Mouse (Mus musculus) embryonic facial prominence, embryonic 10.5 days (tissue): ENCODE measurements at regions not wholly inside any gene's neighbourhood (a gene's known extent, or its start where the extent isn't known, plus 50 kb on each side); places are given as distances from the start of the nearest gene placed in this dataset.

ENCODE experiments used
- DNase-seq: peaks from one replicate; pipeline ENCODE4 v3.0.0-alpha.2; 2017; ENCODE audit warnings: low spot score
- H3K27ac ChIP-seq: fragments of 300-500 bp; sonication (generic); replicated peaks from 2 replicates; pipeline ENCODE4 v1.5.1; 2016; ENCODE audit warnings: mild to moderate bottlenecking
- H3K27me3 ChIP-seq: fragments of 300-500 bp; sonication (generic); replicated peaks from 2 replicates; pipeline ENCODE4 v1.6.1; 2016; ENCODE audit warnings: low read depth, mild to moderate bottlenecking; ENCODE audit not compliant: poor library complexity, severe bottlenecking
- H3K36me3 ChIP-seq: fragments of 300-500 bp; sonication (generic); replicated peaks from 2 replicates; pipeline ENCODE4 v1.6.1; 2016; ENCODE audit warnings: mild to moderate bottlenecking, moderate library complexity
- H3K4me1 ChIP-seq: fragments of 300-500 bp; sonication (generic); 2 replicates; pipeline ENCODE4 v1.6.1; 2016
- H3K4me3 ChIP-seq: fragments of 300-500 bp; sonication (generic); 2 replicates; pipeline ENCODE4 v1.5.1; 2016; ENCODE audit warnings: mild to moderate bottlenecking, moderate library complexity
- H3K9me3 ChIP-seq: fragments of 300-500 bp; sonication (generic); 2 replicates; pipeline ENCODE4 v1.6.1; 2016; ENCODE audit warnings: mild to moderate bottlenecking
- WGBS: fragments of 180-500 bp; shearing (Covaris S2); methylation state at CpG from one replicate; pipeline ENCODE4 v1.1.7; 2016; 5-methylcytosine and 5-hydroxymethylcytosine counted together

DNA sequence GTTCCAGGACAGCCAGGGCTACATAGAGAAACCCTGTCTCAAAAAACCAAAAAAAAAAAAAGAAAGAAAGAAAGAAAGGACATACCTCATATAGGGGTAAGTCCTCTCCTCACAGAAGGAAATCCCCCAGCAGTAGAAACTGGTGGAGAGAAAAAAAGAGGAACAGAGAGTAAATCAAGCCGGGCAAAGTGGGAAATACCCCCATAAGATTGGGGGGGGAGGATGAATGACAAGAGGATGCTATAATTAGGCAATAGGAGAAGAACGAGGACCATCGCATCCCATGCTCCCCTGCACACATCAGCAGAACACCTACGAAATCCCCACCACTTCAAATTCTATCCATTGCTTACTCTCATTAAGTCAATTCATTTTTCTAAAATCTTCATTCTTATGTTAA lies 211.1 kb upstream of the Jarid2 start:
- H3K36me3 ChIP-seq = no peaks in the 10 kb centered on the region
- peaks cover 24% of the 10 kb centered on the region for H3K4me1 ChIP-seq
- peaks cover 19% of the 10 kb centered on the region; the same call in 1 of the 2 replicates for H3K27me3 ChIP-seq
- 91% methylated on average over 4 of the region's 4 CpGs for WGBS
- no peak overlapping the region for H3K4me3 ChIP-seq
- H3K27ac ChIP-seq = no peak overlapping the region
- no peaks in the 10 kb centered on the region for H3K9me3 ChIP-seq
- no peak for DNase-seq

DNA sequence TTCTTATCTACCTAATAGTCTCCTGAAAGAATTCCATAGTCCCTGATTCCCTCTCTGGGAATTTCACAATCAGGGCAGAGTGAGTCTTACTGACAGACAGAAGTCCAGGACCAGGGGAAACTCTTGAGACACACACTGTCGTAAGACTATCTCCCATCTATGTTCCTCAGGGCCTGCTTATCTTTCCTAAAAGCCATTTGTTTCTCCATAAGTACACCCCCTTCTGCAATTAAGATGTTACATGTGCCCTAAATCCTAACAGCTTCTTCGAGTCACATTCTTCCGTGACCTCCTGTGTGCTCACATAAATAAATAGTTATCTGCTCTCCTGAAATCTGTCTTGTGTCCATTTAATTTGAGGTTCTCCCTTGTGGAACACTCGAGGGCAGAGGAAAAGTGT lies 205.8 kb upstream of the Jarid2 start:
- Histone ChIP-seq H3K27ac (no peak overlapping the region), H3K36me3 (no peaks in the 10 kb centered on the region)
- WGBS = 82% methylated on average over 4 of the region's 4 CpGs

DNA sequence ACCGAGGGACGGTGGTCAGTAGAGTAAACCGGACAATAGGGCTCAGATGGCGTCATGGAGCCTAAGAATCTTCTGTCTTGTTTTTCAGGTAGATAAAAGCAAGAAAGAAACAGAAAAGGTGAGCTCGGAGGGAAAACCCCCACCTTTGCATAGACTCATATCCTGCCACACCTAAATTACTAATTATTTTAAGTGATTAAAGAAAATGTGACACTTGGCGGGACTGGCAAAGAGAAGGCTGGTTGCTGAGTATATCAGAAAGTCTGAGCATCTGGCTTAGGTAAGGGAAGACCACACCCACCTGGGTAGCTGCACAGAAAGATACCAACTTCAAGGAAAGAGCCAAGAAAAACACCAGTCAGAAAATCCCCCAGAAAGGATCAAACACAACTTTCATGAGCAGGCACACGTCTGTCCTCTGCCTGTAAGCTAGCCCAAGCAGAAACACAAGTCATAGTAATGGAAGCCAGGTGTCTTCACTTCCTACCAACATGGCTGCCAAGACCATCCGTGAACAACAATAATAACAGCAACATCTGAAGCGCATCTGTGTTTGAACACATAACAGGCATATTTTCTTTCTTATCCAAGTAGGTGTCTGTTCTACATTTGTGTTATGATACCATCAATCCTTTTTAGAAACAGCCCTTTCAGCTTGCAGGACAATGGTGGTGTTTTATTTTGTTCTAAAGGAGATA lies 198.3 kb upstream of the Jarid2 start:
- Histone ChIP-seq H3K4me3 (no peak overlapping the region), H3K27me3 (no peaks in the 10 kb centered on the region), H3K4me1 (peaks cover 10% of the 10 kb centered on the region), H3K9me3 (no peaks in the 10 kb centered on the region), H3K36me3 (no peaks in the 10 kb centered on the region), H3K27ac (no peak overlapping the region)
- DNase-seq = no peak
- WGBS = 79% methylated on average over 9 of the region's 9 CpGs

More for the DNA sequence above, 205.8 kb upstream of the Jarid2 start:
- Histone ChIP-seq H3K4me3 (no peak overlapping the region), H3K4me1 (peaks cover 4% of the 10 kb centered on the region; the same call in 1 of the 2 replicates), H3K27me3 (peaks cover 18% of the 10 kb centered on the region; the same call in 1 of the 2 replicates), H3K9me3 (no peaks in the 10 kb centered on the region)
- DNase-seq = no peak

DNA sequence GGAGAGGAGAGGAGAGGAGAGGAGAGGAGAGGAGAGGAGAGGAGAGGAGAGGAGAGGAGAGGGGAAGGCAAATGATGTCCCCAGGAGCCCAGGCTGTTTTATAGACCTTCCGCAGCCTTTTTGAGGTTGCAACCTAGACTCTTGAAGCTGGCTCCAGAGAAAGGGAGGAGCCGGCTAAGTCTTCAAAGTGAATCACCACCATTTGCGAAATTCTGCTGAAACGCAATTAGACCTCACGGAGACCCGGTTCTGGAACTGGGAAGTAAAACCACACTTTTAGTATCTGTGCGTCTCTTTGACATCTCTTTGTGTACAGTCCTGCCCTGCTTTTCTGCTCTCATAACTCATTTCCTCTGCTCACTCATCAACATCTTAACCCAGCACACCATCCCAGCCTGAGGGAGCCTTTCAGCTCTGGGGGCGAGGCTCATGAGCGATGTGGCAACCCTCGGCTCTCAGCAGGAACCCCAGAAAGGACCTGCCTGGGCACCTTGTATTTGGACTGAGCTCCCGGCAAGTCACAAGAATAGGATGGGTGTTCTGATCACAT lies 196.6 kb upstream of the Jarid2 start:
- Histone ChIP-seq H3K27ac (no peak overlapping the region), H3K27me3 (no peaks in the 10 kb centered on the region), H3K36me3 (no peaks in the 10 kb centered on the region), H3K4me3 (no peak overlapping the region), H3K9me3 (no peaks in the 10 kb centered on the region; the same call in 1 of the 2 replicates), H3K4me1 (peaks cover 10% of the 10 kb centered on the region)
- DNase-seq = no peak
- WGBS = 89% methylated on average over 11 of the region's 11 CpGs

DNA sequence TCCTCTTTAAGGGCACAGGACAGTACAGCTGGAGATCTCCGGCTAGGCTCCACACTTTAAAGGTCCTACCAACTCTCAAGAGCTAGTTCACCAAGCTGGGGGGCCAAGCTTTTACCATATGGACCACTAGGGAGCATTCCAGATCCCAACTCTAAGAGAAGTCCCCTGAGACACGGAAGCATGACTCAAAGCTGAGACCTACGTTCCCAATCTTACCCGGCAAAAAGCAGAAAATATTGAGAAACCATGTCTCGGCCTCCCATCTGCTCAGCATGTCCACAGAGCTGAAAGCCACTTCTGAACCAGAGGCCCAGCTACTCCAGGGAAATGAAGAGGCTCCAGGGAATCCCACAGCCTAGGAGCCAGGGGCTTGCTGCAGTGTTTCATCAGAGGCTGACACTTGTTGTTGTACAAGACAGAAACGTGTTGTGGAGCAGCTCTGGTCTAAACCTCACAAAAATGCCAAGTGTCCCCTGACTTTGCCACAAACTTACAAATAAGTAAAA lies 194.6 kb upstream of the Jarid2 start:
- no peak overlapping the region for H3K27ac ChIP-seq
- WGBS = 90% methylated on average over 6 of the region's 6 CpGs
- H3K4me3 ChIP-seq = no peak overlapping the region
- DNase-seq = no peak
- no peaks in the 10 kb centered on the region; the same call in 1 of the 2 replicates for H3K9me3 ChIP-seq
- H3K36me3 ChIP-seq = no peaks in the 10 kb centered on the region
- H3K4me1 ChIP-seq = peaks cover 10% of the 10 kb centered on the region
- no peaks in the 10 kb centered on the region for H3K27me3 ChIP-seq

DNA sequence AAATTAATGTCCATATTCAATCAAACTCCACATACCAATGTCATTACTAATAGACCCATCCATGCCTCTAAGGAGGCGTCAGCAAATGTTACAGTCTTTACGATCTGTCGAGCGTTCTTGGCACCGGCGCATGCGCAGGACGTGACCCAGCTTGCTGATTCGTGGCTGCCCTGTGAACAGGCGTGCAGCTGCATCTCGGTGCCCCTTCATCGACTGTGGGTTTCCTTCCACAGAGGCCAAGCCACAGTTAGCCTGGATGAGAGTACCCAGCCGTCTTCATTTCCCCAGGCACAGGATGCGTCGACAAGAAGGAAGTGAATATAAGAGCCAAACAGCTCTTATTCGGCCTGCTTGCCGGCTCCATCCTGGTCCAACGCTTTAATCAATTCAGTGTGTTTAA lies 193.8 kb upstream of the Jarid2 start:
- Histone ChIP-seq H3K4me3 (no peak overlapping the region), H3K36me3 (no peaks in the 10 kb centered on the region), H3K4me1 (peaks cover 10% of the 10 kb centered on the region), H3K9me3 (no peaks in the 10 kb centered on the region; the same call in 1 of the 2 replicates), H3K27me3 (no peaks in the 10 kb centered on the region), H3K27ac (peak overlapping the region; percentile 30)
- DNase-seq = peak; percentile 12
- WGBS = 73% methylated on average over 18 of the region's 18 CpGs

DNA sequence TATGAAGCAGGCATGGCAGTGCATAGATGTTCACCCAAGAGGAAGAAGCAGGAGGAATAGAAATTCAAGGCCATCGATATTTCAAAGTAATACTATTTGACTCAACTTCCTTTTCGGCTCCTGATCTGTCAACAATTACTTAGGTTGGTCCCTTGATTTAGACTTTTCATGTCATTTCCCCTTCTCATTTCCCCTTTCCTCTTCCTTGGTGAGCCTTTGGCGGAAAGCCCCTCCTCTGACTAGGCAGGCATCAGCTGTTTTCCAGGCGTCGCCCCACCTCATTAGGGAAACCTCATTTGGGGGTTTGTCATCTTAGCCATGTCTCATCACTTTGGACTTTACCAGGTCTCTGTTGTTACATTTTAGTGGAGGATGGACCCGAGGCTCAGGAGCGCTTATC lies 191.0 kb upstream of the Jarid2 start:
- WGBS = 92% methylated on average over 7 of the region's 7 CpGs
- peaks cover 10% of the 10 kb centered on the region for H3K4me1 ChIP-seq
- DNase-seq = no peak
- H3K27ac ChIP-seq = no peak overlapping the region
- no peak overlapping the region for H3K4me3 ChIP-seq
- no peaks in the 10 kb centered on the region for H3K27me3 ChIP-seq
- no peaks in the 10 kb centered on the region; the same call in 1 of the 2 replicates for H3K9me3 ChIP-seq
- no peaks in the 10 kb centered on the region for H3K36me3 ChIP-seq

DNA sequence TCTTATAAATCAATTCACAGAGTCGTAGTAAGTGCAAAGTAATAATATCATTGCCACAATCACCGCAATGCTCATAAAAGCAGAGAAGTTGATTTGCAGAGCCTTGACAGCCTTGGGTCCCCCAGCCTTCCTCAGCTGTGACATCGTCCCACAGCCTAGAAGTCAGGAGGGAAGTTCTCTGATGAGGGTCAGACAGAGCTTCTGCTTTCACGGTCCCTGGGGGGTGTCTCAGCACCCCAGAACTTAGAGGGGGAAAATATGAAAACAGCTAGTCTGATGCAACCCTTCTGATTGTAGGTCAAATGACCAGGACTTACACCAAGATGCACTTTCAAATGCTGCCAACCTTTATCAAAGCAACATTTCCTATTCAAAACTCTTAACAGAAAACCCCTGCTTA lies 188.9 kb upstream of the Jarid2 start:
- H3K9me3 ChIP-seq = no peaks in the 10 kb centered on the region; the same call in 1 of the 2 replicates
- no peak overlapping the region for H3K27ac ChIP-seq
- peaks cover 8% of the 10 kb centered on the region for H3K4me1 ChIP-seq
- H3K4me3 ChIP-seq = no peak overlapping the region
- no peaks in the 10 kb centered on the region for H3K36me3 ChIP-seq
- DNase-seq = no peak
- no peaks in the 10 kb centered on the region for H3K27me3 ChIP-seq
- WGBS = 92% methylated on average over 4 of the region's 4 CpGs

DNA sequence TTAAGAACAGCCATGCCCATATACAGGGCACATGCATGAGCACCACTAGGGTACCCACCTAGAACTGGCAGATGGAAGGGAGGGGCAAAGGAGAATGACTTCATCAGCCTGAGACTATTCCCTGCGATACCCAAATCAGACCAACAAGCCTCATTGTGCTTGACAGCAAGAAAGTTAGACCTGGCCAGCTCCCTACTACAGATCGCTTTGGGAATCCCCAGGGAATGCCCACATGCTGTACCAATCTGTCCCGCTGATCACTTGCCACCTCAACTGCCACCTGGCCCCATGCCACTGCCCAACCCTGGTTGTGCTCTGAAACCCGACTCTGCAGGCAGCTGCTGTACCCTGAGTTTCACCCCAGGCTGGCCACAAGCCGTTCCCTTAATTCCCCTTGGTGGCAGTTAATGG lies 188.0 kb upstream of the Jarid2 start:
- H3K27ac ChIP-seq = no peak overlapping the region
- 70% methylated on average over 5 of the region's 5 CpGs for WGBS
- H3K4me1 ChIP-seq = peaks cover 5% of the 10 kb centered on the region
- no peak overlapping the region for H3K4me3 ChIP-seq
- no peak for DNase-seq
- no peaks in the 10 kb centered on the region for H3K27me3 ChIP-seq
- no peaks in the 10 kb centered on the region for H3K36me3 ChIP-seq
- no peaks in the 10 kb centered on the region; the same call in 1 of the 2 replicates for H3K9me3 ChIP-seq

DNA sequence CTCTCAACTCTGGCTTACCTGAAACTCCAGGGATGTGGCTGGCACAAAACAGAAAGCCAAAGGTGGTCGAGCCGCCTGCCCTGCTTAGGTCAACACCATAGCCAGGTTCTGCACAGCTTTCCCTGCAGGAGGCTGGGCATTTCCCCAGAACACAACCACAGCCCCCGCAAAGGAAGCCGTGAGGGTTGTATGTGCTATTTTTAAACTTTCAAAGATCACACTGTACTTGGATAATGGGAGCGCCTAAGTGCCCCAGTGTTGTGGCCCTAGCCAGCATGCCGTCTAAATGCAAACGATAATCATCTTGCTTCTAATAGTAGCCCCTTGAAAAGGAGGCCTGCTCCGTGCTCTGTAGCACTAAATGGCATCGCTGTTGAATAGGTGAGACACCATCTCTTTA lies 184.5 kb upstream of the Jarid2 start:
- Histone ChIP-seq H3K4me1 (peaks cover 5% of the 10 kb centered on the region), H3K27ac (no peak overlapping the region), H3K36me3 (no peaks in the 10 kb centered on the region), H3K27me3 (no peaks in the 10 kb centered on the region), H3K4me3 (no peak overlapping the region), H3K9me3 (no peaks in the 10 kb centered on the region)
- WGBS = 85% methylated on average over 9 of the region's 9 CpGs
- no peak for DNase-seq

DNA sequence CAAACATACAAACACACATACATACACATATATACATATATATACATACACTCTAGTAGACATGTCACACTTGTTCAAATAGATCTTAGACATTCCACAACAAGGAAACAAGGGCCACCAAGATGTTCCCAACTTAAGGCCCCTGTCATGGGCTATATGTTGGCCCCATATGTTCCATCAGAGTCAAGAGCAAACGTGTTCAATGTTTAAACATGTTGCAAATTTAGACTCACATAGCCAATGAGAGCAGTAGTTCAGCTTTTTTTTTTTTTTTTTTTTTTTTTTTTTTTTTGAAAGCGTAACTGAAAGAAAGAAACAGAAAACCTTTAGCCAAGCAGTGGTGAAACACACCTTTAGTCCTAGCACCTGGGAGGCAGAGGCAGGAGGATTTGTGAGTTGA lies 183.0 kb upstream of the Jarid2 start:
- Histone ChIP-seq H3K4me3 (no peak overlapping the region), H3K36me3 (no peaks in the 10 kb centered on the region), H3K4me1 (peaks cover 3% of the 10 kb centered on the region), H3K27me3 (no peaks in the 10 kb centered on the region), H3K9me3 (no peaks in the 10 kb centered on the region), H3K27ac (no peak overlapping the region)
- 88% methylated on average over 2 of the region's 2 CpGs for WGBS
- DNase-seq = no peak

DNA sequence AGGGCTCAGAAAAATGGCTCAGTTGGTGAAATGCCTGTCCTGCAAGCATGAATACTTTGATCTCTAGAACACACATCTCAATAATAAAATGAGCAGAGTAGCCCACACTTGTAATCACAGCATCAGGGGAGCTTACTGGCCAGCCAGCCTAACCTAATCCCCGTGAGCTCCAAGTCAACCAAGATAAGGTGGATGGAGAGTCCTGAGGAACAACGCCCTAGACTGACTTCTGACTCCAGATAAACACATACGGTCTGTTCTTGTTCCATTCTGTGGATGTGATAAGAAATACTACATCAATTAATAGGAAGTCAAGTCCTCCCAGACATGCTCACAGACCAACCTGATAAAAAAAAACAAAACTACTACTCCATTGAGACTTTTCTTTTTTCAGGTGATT lies 180.4 kb upstream of the Jarid2 start:
- Histone ChIP-seq H3K9me3 (no peaks in the 10 kb centered on the region), H3K4me1 (no peaks in the 10 kb centered on the region), H3K27me3 (no peaks in the 10 kb centered on the region), H3K4me3 (no peak overlapping the region), H3K36me3 (no peaks in the 10 kb centered on the region), H3K27ac (no peak overlapping the region)
- no peak for DNase-seq
- whole genome bisulfite sequencing = 93% methylated on average over 3 of the region's 3 CpGs

DNA sequence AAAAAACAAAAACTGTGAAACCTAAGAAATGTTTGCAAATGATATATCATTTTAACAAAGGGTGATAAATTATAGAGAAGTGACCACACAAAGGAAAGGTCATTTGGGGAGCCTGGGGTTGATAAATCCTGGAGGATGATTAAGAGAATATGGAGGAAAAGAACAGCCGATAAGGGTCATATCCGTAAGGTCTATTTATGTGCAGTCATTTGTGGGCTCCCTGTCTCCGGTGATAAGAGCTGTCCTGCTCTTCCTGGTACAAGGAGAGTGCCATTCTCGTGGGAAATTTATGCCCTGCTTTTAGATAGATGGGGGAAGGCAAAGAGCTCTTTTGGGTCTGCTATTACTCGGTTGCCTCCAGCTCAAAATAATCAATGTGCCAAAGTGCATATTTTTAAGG lies 175.9 kb upstream of the Jarid2 start:
- no peak overlapping the region for H3K27ac ChIP-seq
- 86% methylated on average over 5 of the region's 5 CpGs for WGBS
- H3K4me1 ChIP-seq = no peaks in the 10 kb centered on the region
- peaks cover 3% of the 10 kb centered on the region; the same call in 1 of the 2 replicates for H3K27me3 ChIP-seq
- no peak overlapping the region for H3K4me3 ChIP-seq
- no peaks in the 10 kb centered on the region for H3K36me3 ChIP-seq
- no peak for DNase-seq
- no peaks in the 10 kb centered on the region for H3K9me3 ChIP-seq
